Mouse (Mus musculus) neutrophil, adult 5-6 weeks (primary cell): Measurements from ENCODE around the gene Bahcc1. TPM values are rescaled to one million over a fixed set of nuclear protein-coding genes. Genes with fewer than 3 reads are reported as not detected.
A peak's percentile ranks its signal among the peaks of the same experiment; 100 is the strongest.

Experiments used
- ATAC-seq: fragments of 151-379, 151-347 bp; 2 replicates; pipeline ENCODE4 v1.8.0; 2017; ENCODE audit warnings: mild to moderate bottlenecking, moderate TSS enrichment; ENCODE audit not compliant: insufficient number of reproducible peaks, poor library complexity, low FRiP score, severe bottlenecking; ENCODE audit errors: extremely low read depth
- total RNA-seq: library from RNA; stranded (forward); fragments of 200-1000 nt; gene quantifications from 2 replicates; pipeline ENCODE4 v1.2.3, GENCODE M21; 2017

The Bahcc1 gene
- total RNA-seq, 1 experiment from 2014 or later = 0.12 TPM

GRCm38 (mm10) chr11:120226421-120227280, 6.1 kb upstream of the Bahcc1 start:
- ATAC-seq = no peak

GRCm38 (mm10) chr11:120227571-120228051, 5.1 kb upstream of the Bahcc1 start:
- no peak for ATAC-seq

- ATAC-seq = no peak
These were observed 4.4 kb upstream of the Bahcc1 start for GRCm38 (mm10) chr11:120228116-120228890.

- no peak for ATAC-seq
These were observed 3.8 kb upstream of the Bahcc1 start for GRCm38 (mm10) chr11:120228911-120229437.

- ATAC-seq = no peak
These were observed 2.6 kb upstream of the Bahcc1 start for GRCm38 (mm10) chr11:120229861-120230751.

- ATAC-seq = no peak
These were observed 1.8 kb upstream of the Bahcc1 start for GRCm38 (mm10) chr11:120230841-120231370.

GRCm38 (mm10) chr11:120231379-120231778, 1.4 kb upstream of the Bahcc1 start:
- 0 out of 2 replicates have a peak, but pooled peaks have one; percentile 11 for ATAC-seq

- no peak for ATAC-seq
These were observed 841 bp downstream of the Bahcc1 start for GRCm38 (mm10) chr11:120233441-120234135.

GRCm38 (mm10) chr11:120234136-120234775, 1.5 kb downstream of the Bahcc1 start:
- ATAC-seq = no peak

- ATAC-seq = no peak
These were observed 2.0 kb downstream of the Bahcc1 start for GRCm38 (mm10) chr11:120234776-120235181.

- ATAC-seq = no peak
These were observed 2.8 kb downstream of the Bahcc1 start for GRCm38 (mm10) chr11:120235385-120236113.

GRCm38 (mm10) chr11:120236114-120236437, 3.3 kb downstream of the Bahcc1 start:
- no peak for ATAC-seq

- ATAC-seq = no peak
These were observed 3.9 kb downstream of the Bahcc1 start for GRCm38 (mm10) chr11:120236438-120237165.

GRCm38 (mm10) chr11:120237166-120238131, 4.7 kb downstream of the Bahcc1 start:
- no peak for ATAC-seq

GRCm38 (mm10) chr11:120238306-120238705, 5.6 kb downstream of the Bahcc1 start:
- no peak for ATAC-seq
